Mouse (Mus musculus): ENCODE data around the gene Kmt2b.

GRCm38 (mm10) chr7:30590927-30591604 lies 2.5 kb upstream of the Kmt2b start:
- no peak for TF ChIP-seq CTCF (IDR thresholded peaks at IDR 0.05; ENCODE audit: low read depth)
- TF ChIP-seq EP300 (optimal IDR thresholded peaks at IDR 0.05) = no peak
